Mouse (Mus musculus) hindbrain, embryonic 10.5 days (tissue): Measurements from ENCODE around the gene Dhx30. TPM values are rescaled to one million over a fixed set of nuclear protein-coding genes. Genes with fewer than 3 reads are reported as not detected.
A peak's percentile ranks its signal among the peaks of the same experiment; 100 is the strongest.

Source experiments
- DNase-seq: peaks from one replicate; pipeline ENCODE4 v3.0.0-alpha.2; 2017; ENCODE audit warnings: low spot score
- H3K27ac ChIP-seq: fragments of 300-500 bp; sonication (generic); 2 replicates; pipeline ENCODE4 v1.5.1; 2016; ENCODE audit warnings: mild to moderate bottlenecking, moderate library complexity
- H3K27me3 ChIP-seq: fragments of 300-500 bp; sonication (generic); 2 replicates; pipeline ENCODE4 v1.6.1; 2016; ENCODE audit warnings: mild to moderate bottlenecking; ENCODE audit not compliant: poor library complexity, insufficient read depth, severe bottlenecking
- H3K36me3 ChIP-seq: fragments of 300-500 bp; sonication (generic); 2 replicates; pipeline ENCODE4 v1.6.1; 2016; ENCODE audit warnings: mild to moderate bottlenecking, moderate library complexity
- H3K4me1 ChIP-seq: fragments of 300-500 bp; sonication (generic); replicated peaks from 2 replicates; pipeline ENCODE4 v1.6.1; 2016; ENCODE audit warnings: mild to moderate bottlenecking
- H3K4me3 ChIP-seq: fragments of 300-500 bp; sonication (generic); 2 replicates; pipeline ENCODE4 v1.5.1; 2016; ENCODE audit warnings: mild to moderate bottlenecking, moderate library complexity
- H3K9me3 ChIP-seq: fragments of 300-500 bp; sonication (generic); 2 replicates; pipeline ENCODE4 v1.6.1; 2016; ENCODE audit warnings: mild to moderate bottlenecking, moderate library complexity
- WGBS: fragments of 180-500 bp; shearing (Covaris S2); methylation state at CpG from one replicate; pipeline ENCODE4 v1.1.7; 2016; 5-methylcytosine and 5-hydroxymethylcytosine counted together
- polyA plus RNA-seq: library from polyadenylated mRNA; unstranded; fragments of >200 nt; fragmentation: Nextera tagmentation; extraction: Ambion mirVana; gene quantifications from 2 replicates; pipeline ENCODE4 v1.2.1, GENCODE M21; 2016

Dhx30 gene
- polyA plus RNA-seq, 1 experiment from 2014 or later = 194 TPM

DNA sequence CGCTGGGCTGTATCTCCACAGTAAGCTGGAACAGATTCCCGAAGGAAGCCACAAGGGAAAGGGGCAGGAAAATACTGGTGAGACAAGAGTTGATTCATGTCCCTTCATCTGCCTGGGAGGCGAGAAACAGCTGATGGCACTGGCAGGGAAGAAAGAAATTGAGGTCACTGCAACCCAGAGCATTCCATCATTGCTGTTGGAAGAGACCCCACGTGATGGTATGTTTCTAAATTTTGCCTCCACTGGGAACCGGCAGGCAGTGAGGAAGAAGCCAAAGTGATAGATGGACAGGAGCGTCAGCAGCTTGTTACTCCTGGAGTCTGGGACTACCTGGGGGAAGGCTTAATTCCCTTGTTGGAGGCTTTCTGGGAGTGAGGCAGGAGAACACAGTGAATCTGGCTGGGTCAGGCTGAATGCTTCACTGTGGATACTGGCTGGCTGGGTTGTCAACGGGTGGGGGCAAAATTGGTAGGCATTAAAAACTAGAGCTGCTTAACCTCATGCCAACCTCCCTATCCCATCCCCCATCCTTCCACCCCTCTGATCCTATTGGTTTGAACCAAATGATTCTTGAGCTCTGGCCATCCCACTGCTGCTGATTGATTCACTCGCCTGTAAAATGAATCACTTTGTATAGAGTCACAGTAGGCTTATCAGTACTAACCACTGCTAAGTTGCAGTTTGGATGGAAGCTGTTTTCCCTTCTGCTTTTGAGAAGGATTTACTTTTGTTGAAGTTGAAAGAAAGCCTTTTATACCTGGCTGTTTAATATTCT is 64.1 kb downstream of the Dhx30 start:
- H3K9me3 ChIP-seq = no peaks in the 10 kb centered on the region
- no peaks in the 10 kb centered on the region for H3K27me3 ChIP-seq
- peak overlapping the region; percentile 53 for H3K4me3 ChIP-seq
- peak; percentile 67 for DNase-seq
- WGBS = 30% methylated on average over 8 of the region's 8 CpGs
- peaks cover 6% of the 10 kb centered on the region; the same call in 1 of the 2 replicates for H3K36me3 ChIP-seq
- H3K4me1 ChIP-seq = peaks cover 62% of the 10 kb centered on the region
- peak overlapping the region; percentile 88 for H3K27ac ChIP-seq

DNA sequence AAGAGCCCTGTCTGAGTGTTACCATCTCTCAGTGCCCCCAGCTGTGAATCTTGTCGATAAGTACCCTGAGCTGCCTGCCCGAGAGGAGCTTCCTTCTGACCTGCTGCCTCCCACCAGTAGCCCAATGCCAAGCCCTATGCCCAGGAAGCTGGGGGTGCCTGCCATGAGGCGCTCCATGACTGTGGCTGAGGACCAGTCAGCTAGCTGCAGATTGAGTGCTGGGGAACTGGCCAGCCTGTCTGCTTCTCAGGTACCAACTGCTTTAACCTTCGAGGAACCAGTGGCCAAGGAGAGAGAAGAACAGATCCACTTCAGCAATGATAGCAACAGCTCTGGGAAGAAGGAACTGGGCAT is 64.7 kb downstream of the Dhx30 start:
- Histone ChIP-seq H3K27ac (peak overlapping the region; percentile 88), H3K9me3 (no peaks in the 10 kb centered on the region), H3K27me3 (no peaks in the 10 kb centered on the region), H3K36me3 (peaks cover 5% of the 10 kb centered on the region; the same call in 1 of the 2 replicates), H3K4me1 (peaks cover 67% of the 10 kb centered on the region), H3K4me3 (peak overlapping the region; percentile 53)
- 46% methylated on average over 4 of the region's 4 CpGs for WGBS
- peak; percentile 21 for DNase-seq

DNA sequence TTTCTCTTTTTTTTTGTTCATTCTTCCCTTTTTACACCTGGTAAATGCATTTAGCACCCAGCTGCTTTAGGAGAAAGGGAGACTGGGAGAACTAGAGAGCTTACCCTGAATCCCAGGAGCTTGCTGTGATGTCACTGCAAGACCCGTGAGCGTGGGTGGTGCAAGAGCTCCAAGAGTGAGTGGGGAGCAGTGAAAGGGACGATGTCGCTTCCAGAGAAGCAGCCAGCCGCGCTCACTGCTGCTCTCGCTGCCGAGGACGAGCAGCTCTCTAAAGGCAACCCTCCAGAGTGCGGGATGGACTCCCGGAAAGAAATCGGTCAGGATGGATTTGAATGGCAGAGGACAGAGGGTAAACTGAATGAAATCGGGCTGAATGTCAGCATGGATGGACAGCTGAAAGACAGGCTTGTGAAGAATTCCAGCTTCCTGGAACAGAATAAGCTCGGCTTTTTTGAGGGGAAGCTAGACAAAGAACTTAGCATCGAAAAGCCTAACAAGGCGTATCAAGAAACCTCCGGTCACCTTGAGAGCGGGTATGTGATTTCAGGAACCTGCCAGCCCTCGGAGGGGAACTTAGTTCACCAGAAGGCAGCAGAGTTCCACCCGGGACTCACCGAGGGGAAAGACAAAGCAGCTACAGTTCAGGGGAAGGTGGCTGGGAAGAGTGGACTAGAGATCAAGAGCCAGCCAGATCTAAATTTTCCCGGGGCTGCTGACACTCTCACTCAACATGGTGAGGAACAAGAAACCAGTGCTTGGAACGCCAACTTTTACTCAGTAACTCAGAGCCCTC is 65.6 kb downstream of the Dhx30 start:
- Histone ChIP-seq H3K27me3 (no peaks in the 10 kb centered on the region), H3K36me3 (no peaks in the 10 kb centered on the region), H3K4me1 (peaks cover 67% of the 10 kb centered on the region), H3K27ac (peak overlapping the region; percentile 88), H3K9me3 (no peaks in the 10 kb centered on the region), H3K4me3 (peak overlapping the region; percentile 53)
- DNase-seq = peak; percentile 37
- 20% methylated on average over 23 of the region's 23 CpGs for WGBS

DNA sequence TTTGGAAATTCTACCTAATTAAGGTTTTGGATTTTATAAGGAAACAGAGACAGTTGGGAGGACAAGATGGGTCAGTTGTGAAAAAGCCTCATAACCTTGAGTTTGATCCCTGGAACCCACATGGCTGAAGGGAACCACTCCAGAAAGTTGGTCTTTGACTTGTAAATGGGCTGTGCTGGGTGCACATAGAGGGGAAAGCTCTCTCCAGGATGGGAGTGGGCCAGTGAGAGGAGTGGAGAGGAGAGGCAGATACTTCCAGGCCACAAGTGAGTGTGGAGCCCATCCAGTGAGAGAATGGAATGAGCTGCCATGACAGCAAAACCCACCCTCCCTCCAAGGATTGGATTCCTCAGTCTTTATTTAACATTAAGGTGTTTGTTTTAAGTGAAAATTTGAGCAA is 66.4 kb downstream of the Dhx30 start:
- Histone ChIP-seq H3K4me3 (peak overlapping the region; percentile 53), H3K27me3 (no peaks in the 10 kb centered on the region), H3K36me3 (no peaks in the 10 kb centered on the region), H3K4me1 (peaks cover 62% of the 10 kb centered on the region), H3K9me3 (no peaks in the 10 kb centered on the region), H3K27ac (peak overlapping the region; percentile 88)
- no peak for DNase-seq

DNA sequence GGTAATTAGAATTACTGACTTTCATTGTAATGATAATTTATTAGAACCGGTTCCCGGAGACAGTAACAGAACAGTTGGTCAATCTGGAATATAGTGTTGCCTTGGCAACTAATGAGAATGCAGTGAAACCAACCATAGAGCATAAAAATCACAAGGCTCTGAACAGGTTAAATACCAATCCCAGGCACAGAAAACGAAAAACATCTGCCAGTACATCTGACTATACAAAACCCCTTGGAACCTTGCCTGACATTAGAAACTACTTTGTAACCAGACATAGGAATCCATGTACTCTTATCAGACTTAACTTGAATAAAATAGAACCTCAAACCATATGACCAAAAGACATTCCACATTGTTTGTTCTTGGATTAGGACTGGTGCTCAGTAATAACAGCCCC is 69.8 kb downstream of the Dhx30 start:
- no peaks in the 10 kb centered on the region for H3K9me3 ChIP-seq
- peaks cover 39% of the 10 kb centered on the region for H3K4me1 ChIP-seq
- no peaks in the 10 kb centered on the region for H3K27me3 ChIP-seq
- H3K27ac ChIP-seq = peak overlapping the region; percentile 56
- no peak for DNase-seq
- peaks cover 18% of the 10 kb centered on the region; the same call in 1 of the 2 replicates for H3K36me3 ChIP-seq
- 32% methylated on average over 3 of the region's 3 CpGs for WGBS
- no peak overlapping the region for H3K4me3 ChIP-seq

DNA sequence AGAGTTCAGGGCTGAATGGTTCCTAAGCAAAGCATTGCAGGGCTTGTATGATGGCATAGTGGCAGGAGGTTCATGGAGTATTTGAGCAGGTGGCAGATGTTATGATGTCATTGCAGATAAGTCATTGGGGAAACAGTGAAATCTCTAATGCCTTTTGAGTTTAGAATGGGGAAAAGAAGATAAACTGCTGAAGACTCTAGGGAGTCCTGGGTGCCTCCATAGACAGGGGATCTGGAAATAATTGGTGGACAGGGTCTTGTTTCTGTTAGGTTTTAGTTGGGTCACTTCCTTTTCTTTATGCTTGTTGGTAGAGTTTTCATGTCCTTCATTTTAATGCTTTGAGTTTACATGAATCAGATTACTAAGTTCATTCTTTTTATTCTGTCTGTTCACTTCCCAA is 70.4 kb downstream of the Dhx30 start:
- Histone ChIP-seq H3K27ac (no peak overlapping the region), H3K36me3 (peaks cover 20% of the 10 kb centered on the region; the same call in 1 of the 2 replicates), H3K9me3 (no peaks in the 10 kb centered on the region), H3K27me3 (no peaks in the 10 kb centered on the region), H3K4me1 (peaks cover 33% of the 10 kb centered on the region), H3K4me3 (no peak overlapping the region)
- DNase-seq = no peak

DNA sequence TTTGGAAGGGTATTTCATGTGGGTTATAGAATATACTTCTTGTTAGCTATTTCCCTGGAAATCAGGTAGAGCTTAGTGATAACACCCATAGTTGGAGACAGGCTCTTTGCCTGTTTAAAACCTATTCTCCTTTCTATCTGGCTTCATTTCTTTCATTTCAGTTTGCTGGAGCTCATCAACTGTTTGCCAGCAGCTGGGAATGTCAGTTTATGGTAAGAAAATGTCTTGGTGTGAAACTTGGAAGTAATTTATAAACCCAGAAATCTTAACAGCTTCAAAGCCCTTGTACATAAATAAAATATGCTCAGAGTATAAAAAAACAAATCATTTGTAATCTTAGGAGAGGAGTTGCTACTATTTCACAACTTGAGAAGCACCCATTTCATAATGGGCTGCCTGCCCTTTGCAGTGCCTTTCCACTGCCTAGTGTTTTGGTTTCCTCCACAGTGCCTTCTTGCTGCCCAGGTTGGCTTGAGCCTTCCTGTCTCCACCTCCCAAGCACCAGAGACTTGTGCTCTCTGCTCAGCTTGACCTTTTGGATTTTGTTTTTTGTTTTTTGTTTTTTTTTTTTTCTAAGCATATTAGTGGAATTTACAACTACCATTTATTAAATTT is 71.8 kb downstream of the Dhx30 start:
- H3K27ac ChIP-seq = no peak overlapping the region
- DNase-seq = no peak

DNA sequence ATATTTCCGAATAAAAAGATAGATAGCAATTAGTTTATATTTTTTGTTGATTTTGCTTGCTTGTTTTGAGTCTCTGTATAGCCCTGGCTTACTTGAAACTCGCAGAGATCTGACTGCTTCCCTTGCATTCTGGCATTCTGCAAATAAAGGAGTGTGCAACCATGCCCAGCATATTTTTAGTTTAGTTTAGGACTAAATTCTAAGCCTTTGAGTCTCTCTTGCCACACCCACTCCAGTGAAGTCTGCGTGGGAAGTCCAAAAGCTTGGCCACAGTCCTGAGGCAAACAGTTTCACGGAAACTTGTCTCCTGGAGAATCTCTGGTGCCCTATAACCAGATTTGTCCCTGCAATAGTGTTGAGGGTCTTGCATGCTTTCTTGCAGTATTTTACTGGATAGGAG is 73.3 kb downstream of the Dhx30 start:
- 94% methylated on average over 4 of the region's 4 CpGs for WGBS
- no peak overlapping the region for H3K27ac ChIP-seq

More for the DNA sequence above, 71.8 kb downstream of the Dhx30 start:
- Histone ChIP-seq H3K4me1 (peaks cover 19% of the 10 kb centered on the region), H3K36me3 (peaks cover 24% of the 10 kb centered on the region; the same call in 1 of the 2 replicates), H3K4me3 (no peak overlapping the region), H3K27me3 (no peaks in the 10 kb centered on the region), H3K9me3 (no peaks in the 10 kb centered on the region)

DNA sequence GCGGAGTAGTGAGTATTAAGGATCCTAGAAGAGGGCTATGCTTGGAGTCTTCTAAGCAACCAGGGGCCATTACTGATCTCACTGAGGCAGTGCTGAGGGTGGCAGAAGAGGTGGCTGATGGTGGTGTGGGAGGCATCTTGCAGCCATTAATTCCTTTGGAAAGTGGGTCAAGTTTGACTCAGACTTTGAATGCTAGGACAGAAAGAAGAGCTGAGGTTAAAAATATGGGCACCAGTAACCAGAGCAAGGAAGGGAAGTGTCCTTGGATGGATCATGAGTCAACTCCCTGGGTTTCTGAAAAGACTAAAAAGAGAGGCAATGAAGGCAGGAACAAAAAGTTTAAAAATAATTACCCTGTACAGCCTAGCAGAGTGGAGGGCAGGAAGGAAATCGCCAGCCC is 79.1 kb downstream of the Dhx30 start:
- 92% methylated on average over 2 of the region's 2 CpGs for WGBS

More for the DNA sequence above, 73.3 kb downstream of the Dhx30 start:
- DNase-seq = no peak
- Histone ChIP-seq H3K4me3 (no peak overlapping the region), H3K36me3 (peaks cover 37% of the 10 kb centered on the region), H3K27me3 (no peaks in the 10 kb centered on the region), H3K4me1 (peaks cover 12% of the 10 kb centered on the region), H3K9me3 (no peaks in the 10 kb centered on the region)

DNA sequence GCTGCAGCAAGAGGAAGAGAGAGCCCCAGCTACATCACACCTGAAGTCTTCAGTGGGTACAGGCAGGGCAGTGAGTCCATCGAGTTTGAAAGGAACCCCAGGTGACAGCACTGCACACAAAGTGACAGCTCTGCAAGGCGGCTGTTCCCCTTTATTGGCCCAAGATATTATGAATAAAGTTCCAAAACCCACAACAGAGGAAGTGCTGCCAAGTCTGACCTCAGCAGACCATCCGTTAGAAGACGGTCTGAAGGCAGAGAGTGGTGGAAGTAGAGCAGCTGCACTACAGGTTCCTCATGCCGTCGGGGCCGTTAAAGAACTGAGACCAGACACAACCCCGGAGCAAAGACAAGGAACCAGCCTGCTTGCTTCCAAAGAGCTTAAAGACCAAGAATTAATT is 79.7 kb downstream of the Dhx30 start:
- H3K9me3 ChIP-seq = no peaks in the 10 kb centered on the region
- H3K27ac ChIP-seq = no peak overlapping the region
- WGBS = 90% methylated on average over 8 of the region's 8 CpGs
- no peaks in the 10 kb centered on the region for H3K4me1 ChIP-seq
- H3K36me3 ChIP-seq = peaks cover 76% of the 10 kb centered on the region
- no peak for DNase-seq
- no peak overlapping the region for H3K4me3 ChIP-seq
- no peaks in the 10 kb centered on the region for H3K27me3 ChIP-seq

More for the DNA sequence above, 79.1 kb downstream of the Dhx30 start:
- no peaks in the 10 kb centered on the region for H3K4me1 ChIP-seq
- H3K27ac ChIP-seq = no peak overlapping the region
- H3K9me3 ChIP-seq = no peaks in the 10 kb centered on the region
- no peak overlapping the region for H3K4me3 ChIP-seq
- no peaks in the 10 kb centered on the region for H3K27me3 ChIP-seq
- DNase-seq = no peak
- peaks cover 77% of the 10 kb centered on the region for H3K36me3 ChIP-seq

DNA sequence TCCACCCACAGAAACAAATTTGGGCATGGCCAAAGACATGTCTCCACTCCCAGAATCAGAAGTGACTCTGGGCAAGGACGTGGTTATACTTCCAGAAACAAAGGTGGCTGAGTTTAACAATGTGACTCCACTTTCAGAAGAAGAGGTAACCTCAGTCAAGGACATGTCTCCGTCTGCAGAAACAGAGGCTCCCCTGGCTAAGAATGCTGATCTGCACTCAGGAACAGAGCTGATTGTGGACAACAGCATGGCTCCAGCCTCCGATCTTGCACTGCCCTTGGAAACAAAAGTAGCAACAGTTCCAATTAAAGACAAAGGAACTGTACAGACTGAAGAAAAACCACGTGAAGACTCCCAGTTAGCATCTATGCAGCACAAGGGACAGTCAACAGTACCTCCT is 82.5 kb downstream of the Dhx30 start:
- Histone ChIP-seq H3K36me3 (peaks cover 73% of the 10 kb centered on the region), H3K27ac (no peak overlapping the region), H3K27me3 (no peaks in the 10 kb centered on the region), H3K4me1 (no peaks in the 10 kb centered on the region), H3K9me3 (no peaks in the 10 kb centered on the region), H3K4me3 (no peak overlapping the region)
- no peak for DNase-seq
- 85% methylated on average over 4 of the region's 4 CpGs for WGBS
